Mouse (Mus musculus): ENCODE measurements around the gene 4933427I04Rik. TPM values are rescaled to one million over a fixed set of nuclear protein-coding genes. Genes with fewer than 3 reads are reported as not detected.

Gene 4933427I04Rik
- polyA plus RNA-seq, 1 experiment from 2014 or later, result 0.12 TPM

DNA sequence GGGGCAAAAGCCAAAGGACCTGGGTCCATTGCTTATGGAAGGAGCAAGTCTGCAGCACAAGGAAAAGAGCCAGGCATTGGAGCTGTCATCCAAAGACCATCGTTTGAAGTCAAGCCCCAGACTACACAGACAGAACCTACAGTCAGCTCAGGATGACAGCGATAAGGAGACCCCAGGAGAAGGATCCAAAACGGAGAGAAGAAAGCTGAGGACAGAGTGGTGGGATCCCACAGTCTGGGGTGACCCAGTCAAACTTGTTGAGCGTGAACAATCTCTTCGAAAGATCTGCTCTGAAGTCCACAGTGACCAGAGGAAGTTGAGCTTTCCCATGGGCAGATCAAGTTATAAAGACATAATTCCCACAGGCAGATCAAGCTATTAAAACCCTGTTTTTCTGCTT is 1.1 kb downstream of the 4933427I04Rik start:
- DNase-seq (ENCODE audit: low spot score), result no peak
- H3K36me3 ChIP-seq (ENCODE audit: control insufficient read depth, insufficient read depth, low read length), result no peaks in the 10 kb centered on the region
- H3K4me3 ChIP-seq (ENCODE audit: low read depth, low read length), result no peak overlapping the region
- ATAC-seq (ENCODE audit: low FRiP score), result no peak
- no peak overlapping the region for H3K9ac ChIP-seq (ENCODE audit: low read depth, low read length)
- H3K4me2 ChIP-seq (replicated peaks; ENCODE audit: low read depth, low read length), result no peak overlapping the region
- H3K27me3 ChIP-seq (ENCODE audit: control insufficient read depth, insufficient read depth, low read length), result no peaks in the 10 kb centered on the region
- 87% methylated on average over 5 of the region's 5 CpGs for WGBS
- H3K9me3 ChIP-seq (ENCODE audit: control insufficient read depth, low read length), result no peaks in the 10 kb centered on the region
- H3K27ac ChIP-seq (ENCODE audit: low read depth, low read length), result no peak overlapping the region
- no peaks in the 10 kb centered on the region for H3K4me1 ChIP-seq (replicated peaks; ENCODE audit: control insufficient read depth, insufficient read depth, low read length)

DNA sequence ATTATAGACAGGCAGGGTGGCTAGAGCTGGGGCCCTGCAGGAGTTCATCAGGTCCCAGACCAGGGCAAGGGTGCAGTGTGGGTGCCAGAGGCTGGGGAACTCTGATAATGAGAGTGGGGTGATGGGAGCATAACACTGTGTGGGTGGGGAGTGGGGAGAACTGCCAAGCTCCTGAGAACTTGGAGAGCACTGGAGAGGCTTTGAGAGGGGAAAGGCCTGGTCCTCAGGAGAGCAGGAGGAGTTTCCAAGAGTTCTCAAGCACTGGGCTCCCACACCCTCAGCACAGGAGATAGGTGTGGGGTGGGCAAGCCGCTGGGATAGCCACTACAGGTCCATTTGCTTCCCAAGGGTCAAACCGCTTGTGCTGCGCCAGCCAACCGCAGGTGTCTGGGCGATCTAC is 34.2 kb downstream of the 4933427I04Rik start:
- no peaks in the 10 kb centered on the region for H3K27me3 ChIP-seq (ENCODE audit: control insufficient read depth, insufficient read depth, low read length)
- ATAC-seq (ENCODE audit: low FRiP score), result no peak
- WGBS, result 91% methylated on average over 5 of the region's 5 CpGs
- no peaks in the 10 kb centered on the region for H3K9me3 ChIP-seq (ENCODE audit: control insufficient read depth, low read length)
- no peaks in the 10 kb centered on the region for H3K36me3 ChIP-seq (ENCODE audit: control insufficient read depth, insufficient read depth, low read length)
- no peak overlapping the region for H3K9ac ChIP-seq (ENCODE audit: low read depth, low read length)
- no peaks in the 10 kb centered on the region for H3K4me1 ChIP-seq (replicated peaks; ENCODE audit: control insufficient read depth, insufficient read depth, low read length)
- H3K4me2 ChIP-seq (replicated peaks; ENCODE audit: low read depth, low read length), result no peak overlapping the region
- no peak overlapping the region for H3K4me3 ChIP-seq (ENCODE audit: low read depth, low read length)
- H3K27ac ChIP-seq (ENCODE audit: low read depth, low read length), result no peak overlapping the region
- DNase-seq (ENCODE audit: low spot score), result no peak

- no peak for ATAC-seq (ENCODE audit: low FRiP score)
- WGBS, result 91% methylated on average over 4 of the region's 4 CpGs
- H3K4me3 ChIP-seq (ENCODE audit: low read depth, low read length), result no peak overlapping the region
Measured at GRCm38 (mm10) chr4:123894295-123894694, 34.8 kb downstream of the 4933427I04Rik start.

DNA sequence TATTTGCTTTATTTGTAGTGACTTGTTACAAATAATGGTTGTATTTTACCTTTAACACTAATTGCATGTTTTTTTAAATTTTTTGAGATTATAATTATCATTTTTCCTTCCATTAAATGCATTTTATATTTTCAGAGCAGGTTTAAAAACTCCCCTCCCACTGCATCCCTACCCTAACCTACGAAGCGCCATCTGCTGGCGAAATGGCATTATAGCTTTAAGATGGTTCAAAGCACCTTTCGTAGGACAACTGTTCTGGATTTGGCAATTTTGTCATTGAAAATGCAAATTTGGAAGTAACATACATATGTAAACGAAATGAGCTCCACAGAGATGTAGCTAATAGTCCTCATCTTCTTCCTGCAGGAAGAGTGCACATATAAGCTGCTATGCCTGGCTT is 39.2 kb downstream of the 4933427I04Rik start:
- no peaks in the 10 kb centered on the region for H3K36me3 ChIP-seq (ENCODE audit: control insufficient read depth, insufficient read depth, low read length)
- DNase-seq (ENCODE audit: low spot score) (peak; percentile 80), ATAC-seq (ENCODE audit: low FRiP score) (no peak)
- H3K4me3 ChIP-seq (ENCODE audit: low read depth, low read length), result no peak overlapping the region
- WGBS, result 9% methylated on average over 5 of the region's 5 CpGs
- no peaks in the 10 kb centered on the region for H3K4me1 ChIP-seq (replicated peaks; ENCODE audit: control insufficient read depth, insufficient read depth, low read length)
- H3K4me2 ChIP-seq (replicated peaks; ENCODE audit: low read depth, low read length), result no peak overlapping the region
- H3K9ac ChIP-seq (ENCODE audit: low read depth, low read length), result no peak overlapping the region
- no peaks in the 10 kb centered on the region for H3K27me3 ChIP-seq (ENCODE audit: control insufficient read depth, insufficient read depth, low read length)
- no peak overlapping the region for H3K27ac ChIP-seq (ENCODE audit: low read depth, low read length)
- no peaks in the 10 kb centered on the region for H3K9me3 ChIP-seq (ENCODE audit: control insufficient read depth, low read length)

More at GRCm38 (mm10) chr4:123894295-123894694, 34.8 kb downstream of the 4933427I04Rik start:
- Histone ChIP-seq H3K27ac (ENCODE audit: low read depth, low read length) (no peak overlapping the region), H3K27me3 (ENCODE audit: control insufficient read depth, insufficient read depth, low read length) (no peaks in the 10 kb centered on the region), H3K9me3 (ENCODE audit: control insufficient read depth, low read length) (no peaks in the 10 kb centered on the region), H3K4me2 (replicated peaks; ENCODE audit: low read depth, low read length) (no peak overlapping the region), H3K36me3 (ENCODE audit: control insufficient read depth, insufficient read depth, low read length) (no peaks in the 10 kb centered on the region), H3K9ac (ENCODE audit: low read depth, low read length) (no peak overlapping the region), H3K4me1 (replicated peaks; ENCODE audit: control insufficient read depth, insufficient read depth, low read length) (no peaks in the 10 kb centered on the region)
- no peak for DNase-seq (ENCODE audit: low spot score)

DNA sequence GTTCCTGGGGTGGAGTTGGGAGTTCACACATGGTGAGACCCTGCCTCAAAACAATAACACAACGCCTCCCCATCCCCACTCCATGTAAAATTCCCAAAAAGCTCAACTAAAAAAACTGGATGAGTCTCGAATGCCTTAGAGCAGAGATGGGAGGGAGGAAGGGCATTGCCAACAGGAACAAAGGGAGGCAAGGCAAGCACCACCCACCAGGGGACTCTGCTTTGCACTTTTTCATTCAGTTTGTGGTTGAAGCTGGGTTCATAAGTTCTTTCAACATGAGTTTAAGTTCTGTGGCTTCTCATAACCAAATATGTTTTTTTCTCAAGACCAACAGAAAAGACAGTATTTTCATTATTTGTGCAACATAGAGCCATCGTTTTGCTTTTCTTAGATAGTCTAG is 44.0 kb downstream of the 4933427I04Rik start:
- Histone ChIP-seq H3K4me1 (replicated peaks; ENCODE audit: control insufficient read depth, insufficient read depth, low read length) (no peaks in the 10 kb centered on the region), H3K36me3 (ENCODE audit: control insufficient read depth, insufficient read depth, low read length) (no peaks in the 10 kb centered on the region), H3K27ac (ENCODE audit: low read depth, low read length) (no peak overlapping the region), H3K27me3 (ENCODE audit: control insufficient read depth, insufficient read depth, low read length) (no peaks in the 10 kb centered on the region), H3K4me3 (ENCODE audit: low read depth, low read length) (no peak overlapping the region), H3K9ac (ENCODE audit: low read depth, low read length) (no peak overlapping the region), H3K9me3 (ENCODE audit: control insufficient read depth, low read length) (no peaks in the 10 kb centered on the region), H3K4me2 (replicated peaks; ENCODE audit: low read depth, low read length) (no peak overlapping the region)
- 73% methylated on average over 3 of the region's 3 CpGs for WGBS
- DNase-seq (ENCODE audit: low spot score) (no peak), ATAC-seq (ENCODE audit: low FRiP score) (no peak)

GRCm38 (mm10) chr4:123904333-123905125 is 45.0 kb downstream of the 4933427I04Rik start, which contains the start of gene Mycbp:
Gene Mycbp (plus strand): TSS chr4:123904832.
- Histone ChIP-seq H3K27ac (ENCODE audit: low read depth, low read length) (peak within 1 kb of the TSS; percentile 49), H3K9me3 (ENCODE audit: control insufficient read depth, low read length) (no peaks in the 10 kb centered on the region), H3K4me1 (replicated peaks; ENCODE audit: control insufficient read depth, insufficient read depth, low read length) (no peaks in the 10 kb centered on the region), H3K36me3 (ENCODE audit: control insufficient read depth, insufficient read depth, low read length) (no peaks in the 10 kb centered on the region), H3K27me3 (ENCODE audit: control insufficient read depth, insufficient read depth, low read length) (no peaks in the 10 kb centered on the region), H3K9ac (ENCODE audit: low read depth, low read length) (peak within 1 kb of the TSS; percentile 68), H3K4me2 (replicated peaks; ENCODE audit: low read depth, low read length) (peak within 1 kb of the TSS; percentile 94), H3K4me3 (ENCODE audit: low read depth, low read length) (peak within 1 kb of the TSS; percentile 85)
- WGBS, result 1% methylated on average over 49 of the region's 49 CpGs
- DNase-seq (ENCODE audit: low spot score), result peak; percentile 100
- peak; percentile 100 for ATAC-seq (ENCODE audit: low FRiP score)

- ATAC-seq (ENCODE audit: low FRiP score), result no peak
- H3K9me3 ChIP-seq (ENCODE audit: control insufficient read depth, low read length), result no peaks in the 10 kb centered on the region
- H3K27ac ChIP-seq (ENCODE audit: low read depth, low read length), result peak overlapping the region; percentile 49
- H3K36me3 ChIP-seq (ENCODE audit: control insufficient read depth, insufficient read depth, low read length), result no peaks in the 10 kb centered on the region
- no peaks in the 10 kb centered on the region for H3K4me1 ChIP-seq (replicated peaks; ENCODE audit: control insufficient read depth, insufficient read depth, low read length)
- peak overlapping the region; percentile 94 for H3K4me2 ChIP-seq (replicated peaks; ENCODE audit: low read depth, low read length)
- WGBS, result under 1% methylated on average over 53 of the region's 53 CpGs
- H3K27me3 ChIP-seq (ENCODE audit: control insufficient read depth, insufficient read depth, low read length), result no peaks in the 10 kb centered on the region
- H3K9ac ChIP-seq (ENCODE audit: low read depth, low read length), result peak overlapping the region; percentile 68
- no peak for DNase-seq (ENCODE audit: low spot score)
- peak overlapping the region; percentile 85 for H3K4me3 ChIP-seq (ENCODE audit: low read depth, low read length)
Measured at GRCm38 (mm10) chr4:123905126-123905668, 45.7 kb downstream of the 4933427I04Rik start.

GRCm38 (mm10) chr4:123911503-123911902 is 52.0 kb downstream of the 4933427I04Rik start:
- Histone ChIP-seq H3K4me3 (ENCODE audit: low read depth, low read length) (no peak overlapping the region), H3K27ac (ENCODE audit: low read depth, low read length) (no peak overlapping the region), H3K9me3 (ENCODE audit: control insufficient read depth, low read length) (no peaks in the 10 kb centered on the region), H3K9ac (ENCODE audit: low read depth, low read length) (no peak overlapping the region), H3K27me3 (ENCODE audit: control insufficient read depth, insufficient read depth, low read length) (no peaks in the 10 kb centered on the region), H3K4me2 (replicated peaks; ENCODE audit: low read depth, low read length) (no peak overlapping the region), H3K4me1 (replicated peaks; ENCODE audit: control insufficient read depth, insufficient read depth, low read length) (peaks cover 5% of the 10 kb centered on the region; the same call in 1 of the 2 replicates), H3K36me3 (ENCODE audit: control insufficient read depth, insufficient read depth, low read length) (no peaks in the 10 kb centered on the region)
- DNase-seq (ENCODE audit: low spot score) (no peak), ATAC-seq (ENCODE audit: low FRiP score) (no peak)
- WGBS, result 92% methylated on average over 4 of the region's 4 CpGs

- no peak overlapping the region for H3K4me3 ChIP-seq (ENCODE audit: low read depth, low read length)
- H3K9me3 ChIP-seq (ENCODE audit: control insufficient read depth, low read length), result no peaks in the 10 kb centered on the region
- 70% methylated on average over 2 of the region's 2 CpGs for WGBS
- no peaks in the 10 kb centered on the region for H3K27me3 ChIP-seq (ENCODE audit: control insufficient read depth, insufficient read depth, low read length)
- peaks cover 5% of the 10 kb centered on the region; the same call in 1 of the 2 replicates for H3K4me1 ChIP-seq (replicated peaks; ENCODE audit: control insufficient read depth, insufficient read depth, low read length)
- H3K9ac ChIP-seq (ENCODE audit: low read depth, low read length), result no peak overlapping the region
- no peak for DNase-seq (ENCODE audit: low spot score)
- no peaks in the 10 kb centered on the region for H3K36me3 ChIP-seq (ENCODE audit: control insufficient read depth, insufficient read depth, low read length)
- no peak for ATAC-seq (ENCODE audit: low FRiP score)
- H3K27ac ChIP-seq (ENCODE audit: low read depth, low read length), result no peak overlapping the region
- H3K4me2 ChIP-seq (replicated peaks; ENCODE audit: low read depth, low read length), result no peak overlapping the region
Measured at GRCm38 (mm10) chr4:123912431-123912830, 53.0 kb downstream of the 4933427I04Rik start.

All from hindbrain, embryonic 11.5 days (tissue).